Mouse (Mus musculus) heart, embryonic 12.5 days (tissue): Measurements from ENCODE around the gene Adam23. TPM values are rescaled to one million over a fixed set of nuclear protein-coding genes. Genes with fewer than 3 reads are reported as not detected.

Source experiments
- ATAC-seq: fragments of 200-750 bp; cut with Nextera tagmentation; 2 replicates; pipeline ENCODE4 v1.8.0; 2017; ENCODE audit warnings: moderate TSS enrichment, moderate library complexity; ENCODE audit not compliant: insufficient number of reproducible peaks, low FRiP score
- H3K27ac ChIP-seq: fragments of 300-500 bp; sonication (generic); 2 replicates; pipeline ENCODE4 v1.5.1; 2016; ENCODE audit warnings: mild to moderate bottlenecking, moderate library complexity; ENCODE audit not compliant: poor library complexity, severe bottlenecking
- H3K27me3 ChIP-seq: fragments of 300-500 bp; sonication (generic); replicated peaks from 2 replicates; pipeline ENCODE4 v1.6.1; 2016; ENCODE audit warnings: mild to moderate bottlenecking, moderate library complexity
- H3K36me3 ChIP-seq: fragments of 300-500 bp; sonication (generic); 2 replicates; pipeline ENCODE4 v1.6.1; 2016; ENCODE audit warnings: mild to moderate bottlenecking, moderate library complexity
- H3K4me1 ChIP-seq: fragments of 300-500 bp; sonication (generic); replicated peaks from 2 replicates; pipeline ENCODE4 v1.6.1; 2016; ENCODE audit warnings: mild to moderate bottlenecking
- H3K4me2 ChIP-seq: fragments of 300-500 bp; sonication (generic); 2 replicates; pipeline ENCODE4 v1.6.1; 2016; ENCODE audit warnings: mild to moderate bottlenecking, moderate library complexity
- H3K4me3 ChIP-seq: fragments of 300-500 bp; sonication (generic); 2 replicates; pipeline ENCODE4 v1.5.1; 2016; ENCODE audit warnings: mild to moderate bottlenecking
- H3K9ac ChIP-seq: fragments of 300-500 bp; sonication (generic); 2 replicates; pipeline ENCODE4 v1.6.1; 2016; ENCODE audit warnings: mild to moderate bottlenecking, moderate library complexity
- H3K9me3 ChIP-seq: fragments of 300-500 bp; sonication (generic); replicated peaks from 2 replicates; pipeline ENCODE4 v1.6.1; 2016; ENCODE audit warnings: mild to moderate bottlenecking, moderate library complexity
- WGBS: fragments of 180-500 bp; shearing (Covaris S2); methylation state at CpG from one replicate; pipeline ENCODE4 v1.1.7; 2016; 5-methylcytosine and 5-hydroxymethylcytosine counted together
- polyA plus RNA-seq: library from polyadenylated mRNA; unstranded; fragments of >200 nt; fragmentation: Nextera tagmentation; extraction: Ambion mirVana; gene quantifications from 2 replicates; pipeline ENCODE4 v1.2.1, GENCODE M21; 2016

Gene Adam23
- polyA plus RNA-seq, 1 experiment from 2014 or later, result 2.1 TPM

DNA sequence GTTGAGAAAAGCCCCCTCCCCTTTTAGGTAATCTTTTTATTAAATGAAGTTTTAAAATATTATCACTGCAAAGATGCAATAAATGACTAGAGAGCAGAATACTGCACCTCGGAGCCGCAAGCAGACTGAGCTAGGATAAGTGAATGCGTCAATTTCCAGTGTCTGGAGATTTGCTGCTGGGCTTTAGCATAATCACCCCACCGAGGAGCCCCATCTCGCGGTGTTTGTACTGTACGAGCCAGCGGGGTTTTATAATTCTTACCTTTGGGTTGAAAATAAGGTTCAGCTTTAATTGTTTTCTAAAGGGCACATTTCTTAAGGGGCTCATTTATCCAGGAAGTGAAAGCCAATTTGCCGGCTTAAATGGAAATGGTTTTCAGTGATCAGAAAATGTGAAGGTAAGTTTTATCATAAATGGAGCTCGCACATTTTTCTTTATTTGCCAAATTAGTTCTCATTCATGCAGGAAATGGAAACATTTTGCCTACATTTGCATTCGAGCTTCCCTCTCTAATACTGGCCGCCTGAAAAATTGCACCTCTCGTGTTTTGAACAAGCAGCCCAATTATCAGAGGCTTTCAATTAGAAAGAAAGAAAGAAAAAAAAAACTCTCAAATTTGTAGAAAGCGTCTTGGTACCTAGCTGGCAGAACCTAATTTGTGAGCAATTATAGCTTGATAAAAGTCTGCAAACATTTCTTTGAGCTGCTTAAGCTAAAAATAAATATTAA lies 94.4 kb downstream of the Adam23 start:
- H3K4me3 ChIP-seq, result no peak overlapping the region
- no peak overlapping the region for H3K27ac ChIP-seq
- 69% methylated on average over 14 of the region's 14 CpGs for WGBS
- H3K9me3 ChIP-seq, result no peaks in the 10 kb centered on the region
- H3K9ac ChIP-seq, result no peak overlapping the region
- no peaks in the 10 kb centered on the region for H3K36me3 ChIP-seq
- H3K4me1 ChIP-seq, result no peaks in the 10 kb centered on the region
- no peak for ATAC-seq
- H3K27me3 ChIP-seq, result no peaks in the 10 kb centered on the region
- no peak overlapping the region for H3K4me2 ChIP-seq

DNA sequence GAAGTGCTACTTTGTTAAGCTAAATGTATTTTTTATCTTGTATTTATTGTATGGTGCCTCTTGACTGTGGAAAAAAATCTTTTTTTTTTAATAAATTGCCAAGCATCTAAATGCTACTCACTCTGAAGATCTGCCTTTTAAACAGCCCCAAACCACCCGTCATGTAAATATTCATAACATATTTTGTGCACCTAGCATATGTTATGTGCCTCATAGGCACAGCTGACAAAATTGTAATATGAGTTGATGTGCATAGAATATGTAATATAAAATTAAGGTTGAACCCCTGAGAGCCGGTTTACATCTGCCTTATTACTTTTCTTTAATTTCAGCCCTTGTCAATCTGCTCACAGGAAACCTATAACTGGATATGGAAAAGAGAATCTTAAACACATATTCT lies 98.4 kb downstream of the Adam23 start:
- ATAC-seq, result no peak

DNA sequence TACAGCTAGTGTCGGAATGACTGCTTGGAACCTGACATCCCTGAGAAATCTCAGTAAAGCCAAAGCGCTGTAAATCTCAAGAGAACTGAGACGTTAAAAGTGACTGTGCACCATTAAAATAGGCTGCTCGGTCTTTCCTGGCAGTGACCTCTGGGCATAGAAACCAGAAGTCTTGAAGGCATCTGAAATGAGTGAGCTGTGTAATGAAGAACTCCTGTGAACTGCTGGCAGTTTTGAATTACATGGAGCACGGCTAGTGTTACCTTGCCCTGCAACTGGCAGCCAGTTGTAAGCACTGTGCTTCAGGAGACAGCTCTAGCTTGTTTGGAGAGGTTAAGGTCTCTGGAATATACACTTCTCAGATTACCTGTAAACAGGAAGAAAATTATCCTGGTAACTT lies 107.3 kb downstream of the Adam23 start:
- H3K4me3 ChIP-seq, result no peak overlapping the region
- no peaks in the 10 kb centered on the region for H3K27me3 ChIP-seq
- no peak overlapping the region for H3K4me2 ChIP-seq
- H3K9me3 ChIP-seq, result no peaks in the 10 kb centered on the region
- H3K4me1 ChIP-seq, result no peaks in the 10 kb centered on the region
- ATAC-seq, result no peak
- no peaks in the 10 kb centered on the region for H3K36me3 ChIP-seq
- 66% methylated on average over 5 of the region's 5 CpGs for WGBS
- no peak overlapping the region for H3K27ac ChIP-seq
- H3K9ac ChIP-seq, result no peak overlapping the region

More for the DNA sequence above, 98.4 kb downstream of the Adam23 start:
- H3K4me2 ChIP-seq, result no peak overlapping the region
- H3K36me3 ChIP-seq, result no peaks in the 10 kb centered on the region
- no peaks in the 10 kb centered on the region for H3K9me3 ChIP-seq
- H3K4me3 ChIP-seq, result no peak overlapping the region
- no peak overlapping the region for H3K27ac ChIP-seq
- no peaks in the 10 kb centered on the region for H3K4me1 ChIP-seq
- no peaks in the 10 kb centered on the region for H3K27me3 ChIP-seq
- no peak overlapping the region for H3K9ac ChIP-seq
- 92% methylated on average over 2 of the region's 2 CpGs for WGBS

- no peaks in the 10 kb centered on the region for H3K9me3 ChIP-seq
- no peak overlapping the region for H3K4me3 ChIP-seq
- no peak for ATAC-seq
- H3K36me3 ChIP-seq, result no peaks in the 10 kb centered on the region
- 77% methylated on average over 4 of the region's 4 CpGs for WGBS
- no peak overlapping the region for H3K4me2 ChIP-seq
- no peak overlapping the region for H3K9ac ChIP-seq
- no peaks in the 10 kb centered on the region for H3K27me3 ChIP-seq
- H3K4me1 ChIP-seq, result peaks cover 1% of the 10 kb centered on the region
- H3K27ac ChIP-seq, result no peak overlapping the region
Observed at GRCm38 (mm10) chr1:63561772-63562520, 116.3 kb downstream of the Adam23 start.

DNA sequence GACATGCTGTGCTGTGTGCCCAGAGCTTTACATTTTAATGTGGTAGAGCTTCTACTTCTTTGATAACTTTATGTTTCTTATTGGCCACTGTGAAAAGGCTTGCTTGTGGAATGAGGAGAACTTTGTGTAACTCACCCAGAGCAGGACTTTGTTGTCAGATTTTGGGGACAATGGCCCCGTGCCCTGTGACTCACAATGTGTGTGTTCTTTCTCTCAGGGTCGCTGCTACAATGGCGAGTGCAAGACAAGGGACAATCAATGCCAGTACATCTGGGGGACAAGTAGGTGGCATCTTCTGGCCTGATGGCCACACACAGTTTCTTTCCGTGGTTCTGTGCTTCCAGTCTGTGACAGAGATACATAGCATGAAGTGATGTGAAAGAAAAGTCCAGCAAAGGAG lies 118.2 kb downstream of the Adam23 start:
- no peak overlapping the region for H3K27ac ChIP-seq
- H3K4me3 ChIP-seq, result no peak overlapping the region
- no peak for ATAC-seq
- H3K36me3 ChIP-seq, result no peaks in the 10 kb centered on the region
- no peaks in the 10 kb centered on the region for H3K9me3 ChIP-seq
- H3K9ac ChIP-seq, result no peak overlapping the region
- WGBS, result 69% methylated on average over 4 of the region's 4 CpGs
- no peaks in the 10 kb centered on the region for H3K27me3 ChIP-seq
- no peak overlapping the region for H3K4me2 ChIP-seq
- peaks cover 7% of the 10 kb centered on the region for H3K4me1 ChIP-seq

DNA sequence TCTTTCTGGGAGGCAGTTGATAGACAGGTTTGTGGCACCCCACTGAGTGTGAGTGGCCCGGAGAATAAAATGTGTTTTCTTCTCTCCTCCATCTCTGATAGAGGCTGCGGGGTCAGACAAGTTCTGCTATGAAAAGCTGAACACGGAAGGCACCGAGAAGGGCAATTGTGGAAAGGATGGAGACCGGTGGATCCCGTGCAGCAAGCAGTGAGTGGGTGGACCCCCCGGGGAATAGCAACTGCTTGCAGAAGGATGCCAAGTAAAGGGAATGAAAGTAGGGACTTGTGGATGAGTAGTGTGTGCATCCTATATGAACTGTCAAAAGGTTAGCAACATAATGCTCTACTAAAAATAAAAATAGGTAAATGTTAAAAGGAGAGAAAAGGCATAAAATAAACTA lies 120.8 kb downstream of the Adam23 start:
- no peaks in the 10 kb centered on the region for H3K9me3 ChIP-seq
- no peak for ATAC-seq

GRCm38 (mm10) chr1:63567031-63567430 lies 121.3 kb downstream of the Adam23 start:
- H3K27me3 ChIP-seq, result no peaks in the 10 kb centered on the region
- no peak overlapping the region for H3K9ac ChIP-seq
- WGBS, result 31% methylated on average over 4 of the region's 4 CpGs
- H3K4me3 ChIP-seq, result no peak overlapping the region
- no peak overlapping the region for H3K27ac ChIP-seq
- no peak for ATAC-seq
- peaks cover 7% of the 10 kb centered on the region for H3K4me1 ChIP-seq
- no peaks in the 10 kb centered on the region for H3K9me3 ChIP-seq
- H3K36me3 ChIP-seq, result no peaks in the 10 kb centered on the region
- H3K4me2 ChIP-seq, result no peak overlapping the region

More for the DNA sequence above, 120.8 kb downstream of the Adam23 start:
- H3K9ac ChIP-seq, result no peak overlapping the region
- 26% methylated on average over 7 of the region's 7 CpGs for WGBS
- H3K36me3 ChIP-seq, result no peaks in the 10 kb centered on the region
- H3K27me3 ChIP-seq, result no peaks in the 10 kb centered on the region
- H3K4me3 ChIP-seq, result no peak overlapping the region
- H3K4me1 ChIP-seq, result peaks cover 7% of the 10 kb centered on the region
- no peak overlapping the region for H3K4me2 ChIP-seq
- H3K27ac ChIP-seq, result no peak overlapping the region

DNA sequence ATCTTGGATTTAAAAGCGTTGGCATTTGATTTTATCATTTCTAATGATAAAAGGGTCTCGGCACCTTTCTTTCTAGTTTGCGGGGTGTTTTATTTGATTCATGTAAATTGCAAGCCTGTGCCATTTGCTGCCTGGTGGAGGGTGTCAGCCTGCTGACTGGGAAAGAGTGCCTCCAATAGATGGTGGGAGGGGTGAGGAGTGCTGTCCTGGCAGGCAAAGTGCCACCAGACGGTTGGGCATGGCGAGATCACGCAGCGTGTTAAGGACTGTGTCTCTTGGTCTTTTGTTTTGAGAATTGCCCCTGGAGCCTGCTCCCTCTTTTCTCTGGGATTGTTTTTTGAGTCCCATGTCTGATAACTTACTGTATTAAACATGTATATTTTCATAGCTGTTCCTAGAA lies 126.5 kb downstream of the Adam23 start:
- 58% methylated on average over 7 of the region's 7 CpGs for WGBS
- Histone ChIP-seq H3K9me3 (no peaks in the 10 kb centered on the region), H3K27me3 (no peaks in the 10 kb centered on the region), H3K36me3 (no peaks in the 10 kb centered on the region), H3K27ac (no peak overlapping the region), H3K4me2 (no peak overlapping the region), H3K4me1 (peaks cover 3% of the 10 kb centered on the region), H3K9ac (no peak overlapping the region), H3K4me3 (no peak overlapping the region)
- no peak for ATAC-seq

DNA sequence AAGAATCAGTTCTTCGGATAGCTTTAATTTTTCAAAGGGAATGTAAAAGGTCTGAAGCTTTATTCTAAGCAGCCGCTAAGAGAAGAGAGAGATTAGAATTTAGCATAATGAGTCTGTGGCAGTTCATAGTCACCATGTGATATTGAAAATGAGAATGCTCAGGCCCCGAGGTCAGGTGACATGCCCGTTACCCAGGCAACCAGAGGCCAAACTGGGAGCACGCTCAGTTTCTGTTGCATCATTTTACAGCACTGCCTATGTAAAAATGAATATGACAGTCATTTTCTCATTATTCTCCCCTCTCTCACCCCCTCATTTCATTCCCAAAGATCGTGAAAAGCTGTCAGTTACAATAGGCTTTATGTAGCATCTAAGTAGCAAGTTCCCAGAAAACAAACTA lies 127.7 kb downstream of the Adam23 start:
- 79% methylated on average over 6 of the region's 6 CpGs for WGBS
- no peaks in the 10 kb centered on the region for H3K9me3 ChIP-seq
- no peak overlapping the region for H3K4me3 ChIP-seq
- H3K9ac ChIP-seq, result no peak overlapping the region
- H3K27me3 ChIP-seq, result no peaks in the 10 kb centered on the region
- no peaks in the 10 kb centered on the region for H3K36me3 ChIP-seq
- ATAC-seq, result no peak
- H3K4me1 ChIP-seq, result no peaks in the 10 kb centered on the region
- no peak overlapping the region for H3K4me2 ChIP-seq
- no peak overlapping the region for H3K27ac ChIP-seq

DNA sequence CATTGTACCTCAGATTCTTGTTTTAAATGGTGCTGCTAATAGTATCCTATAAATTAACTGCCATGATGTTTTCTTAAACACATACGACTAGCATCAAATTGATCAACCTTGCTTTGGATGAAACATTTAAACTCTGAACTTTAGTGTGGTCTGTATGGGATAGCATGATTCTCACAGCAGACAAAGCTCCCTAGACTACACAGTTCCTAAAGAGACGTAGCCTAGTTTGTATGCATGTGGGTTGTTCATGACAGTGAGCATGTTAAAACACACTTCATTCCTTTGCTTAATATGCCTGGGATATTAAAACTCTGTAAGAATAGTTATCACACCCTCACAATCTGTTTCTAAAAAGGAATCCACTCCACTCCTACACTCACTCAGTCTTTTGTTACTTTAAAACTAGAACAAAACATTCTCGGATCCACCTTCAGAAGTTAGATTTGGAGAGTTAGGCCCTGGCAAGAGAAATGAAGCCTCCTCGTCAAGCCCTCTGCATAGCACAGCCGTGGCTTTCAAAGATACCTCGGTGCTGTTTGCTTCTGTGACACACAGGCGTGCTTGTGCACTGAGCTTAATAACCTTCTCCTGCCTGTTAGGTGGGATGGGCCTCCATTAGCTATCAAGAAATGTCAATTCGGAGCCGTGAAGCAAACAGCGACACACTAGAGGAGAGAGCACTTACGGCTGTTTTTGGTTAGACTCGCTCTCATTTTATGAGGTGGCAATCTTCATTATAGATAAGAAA lies 128.3 kb downstream of the Adam23 start:
- no peaks in the 10 kb centered on the region for H3K9me3 ChIP-seq
- 61% methylated on average over 12 of the region's 12 CpGs for WGBS
- no peak overlapping the region for H3K4me3 ChIP-seq
- no peak for ATAC-seq
- no peaks in the 10 kb centered on the region for H3K4me1 ChIP-seq
- no peaks in the 10 kb centered on the region for H3K36me3 ChIP-seq
- H3K27me3 ChIP-seq, result no peaks in the 10 kb centered on the region
- H3K27ac ChIP-seq, result no peak overlapping the region
- H3K9ac ChIP-seq, result no peak overlapping the region
- H3K4me2 ChIP-seq, result no peak overlapping the region

GRCm38 (mm10) chr1:63576803-63577202 lies 131.1 kb downstream of the Adam23 start:
- H3K9ac ChIP-seq, result no peak overlapping the region
- H3K4me1 ChIP-seq, result no peaks in the 10 kb centered on the region
- H3K4me2 ChIP-seq, result no peak overlapping the region
- no peaks in the 10 kb centered on the region for H3K27me3 ChIP-seq
- H3K27ac ChIP-seq, result no peak overlapping the region
- ATAC-seq, result no peak
- H3K4me3 ChIP-seq, result no peak overlapping the region
- 61% methylated on average over 5 of the region's 5 CpGs for WGBS
- no peaks in the 10 kb centered on the region for H3K36me3 ChIP-seq
- no peaks in the 10 kb centered on the region for H3K9me3 ChIP-seq
